Mouse (Mus musculus): ENCODE data around the gene Mbtps2. TPM values are rescaled to one million over a fixed set of nuclear protein-coding genes. Genes with fewer than 3 reads are reported as not detected.

Gene Mbtps2
- total and polyA plus RNA-seq, 2 experiments, result 3.8 to 5.5 TPM

- Histone ChIP-seq H3K36me3 (ENCODE audit: control insufficient read depth, insufficient read depth, low read length) (no peaks in the 10 kb centered on the region), H3K4me3 (ENCODE audit: insufficient read depth, low read depth, low read length) (no peak overlapping the region), H3K4me1 (ENCODE audit: control insufficient read depth, insufficient read depth, low read length) (no peaks in the 10 kb centered on the region), H3K9ac (ENCODE audit: low read depth, low read length) (no peak overlapping the region), H3K27me3 (ENCODE audit: control insufficient read depth, insufficient read depth, low read length) (no peaks in the 10 kb centered on the region), H3K27ac (replicated peaks; ENCODE audit: insufficient read depth, low read depth, low read length) (no peak overlapping the region), H3K79me2 (ENCODE audit: control insufficient read depth, insufficient read depth, low read length) (no peaks in the 10 kb centered on the region)
- WGBS, result 84% methylated on average over 2 of the region's 2 CpGs
- TF ChIP-seq POLR2A (IDR thresholded peaks at IDR 0.05; ENCODE audit: extremely low read depth, insufficient read depth, low read length) (no peak), CTCF (IDR thresholded peaks at IDR 0.05; ENCODE audit: low read depth, low read length) (no peak)
- DNase-seq (ENCODE audit: extremely low read depth, low read depth, low spot score), result no peak
Observed at GRCm38 (mm10) chrX:157501871-157502270, 96.6 kb downstream of the Mbtps2 start.

DNA sequence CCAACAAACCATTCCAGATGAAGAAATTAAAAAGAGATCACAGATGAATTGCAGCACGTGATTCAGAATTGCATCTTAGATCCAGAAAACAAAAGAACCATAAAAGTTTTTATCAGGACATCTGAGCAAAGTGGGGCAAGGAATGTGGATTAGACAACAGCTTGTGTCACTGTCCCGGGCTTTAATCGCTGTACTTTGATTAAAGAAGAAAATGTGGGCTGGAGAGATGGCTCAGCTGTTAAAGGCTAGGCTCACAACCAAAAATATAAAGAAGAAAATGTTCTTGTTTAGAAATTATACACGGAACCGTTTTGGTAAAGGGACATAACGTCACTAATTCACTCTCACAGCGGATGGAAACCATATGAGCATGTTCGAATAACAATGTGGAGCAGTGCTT lies 98.5 kb downstream of the Mbtps2 start:
- DNase-seq (ENCODE audit: extremely low read depth, low read depth, low spot score), result no peak
- WGBS, result 81% methylated on average over 8 of the region's 8 CpGs
- Histone ChIP-seq H3K79me2 (ENCODE audit: control insufficient read depth, insufficient read depth, low read length) (no peaks in the 10 kb centered on the region), H3K9ac (ENCODE audit: low read depth, low read length) (no peak overlapping the region), H3K27me3 (ENCODE audit: control insufficient read depth, insufficient read depth, low read length) (no peaks in the 10 kb centered on the region), H3K36me3 (ENCODE audit: control insufficient read depth, insufficient read depth, low read length) (no peaks in the 10 kb centered on the region), H3K4me3 (ENCODE audit: insufficient read depth, low read depth, low read length) (no peak overlapping the region), H3K4me1 (ENCODE audit: control insufficient read depth, insufficient read depth, low read length) (no peaks in the 10 kb centered on the region), H3K27ac (replicated peaks; ENCODE audit: insufficient read depth, low read depth, low read length) (no peak overlapping the region)
- TF ChIP-seq CTCF (IDR thresholded peaks at IDR 0.05; ENCODE audit: low read depth, low read length), result no peak
- no peak for TF ChIP-seq POLR2A (IDR thresholded peaks at IDR 0.05; ENCODE audit: extremely low read depth, insufficient read depth, low read length)

- WGBS, result 97% methylated on average over 4 of the region's 4 CpGs
- Histone ChIP-seq H3K4me1 (ENCODE audit: control insufficient read depth, insufficient read depth, low read length) (no peaks in the 10 kb centered on the region), H3K4me3 (ENCODE audit: insufficient read depth, low read depth, low read length) (no peak overlapping the region), H3K36me3 (ENCODE audit: control insufficient read depth, insufficient read depth, low read length) (no peaks in the 10 kb centered on the region), H3K27ac (replicated peaks; ENCODE audit: insufficient read depth, low read depth, low read length) (no peak overlapping the region), H3K27me3 (ENCODE audit: control insufficient read depth, insufficient read depth, low read length) (no peaks in the 10 kb centered on the region), H3K9ac (ENCODE audit: low read depth, low read length) (no peak overlapping the region), H3K79me2 (ENCODE audit: control insufficient read depth, insufficient read depth, low read length) (no peaks in the 10 kb centered on the region)
- TF ChIP-seq POLR2A (IDR thresholded peaks at IDR 0.05; ENCODE audit: extremely low read depth, insufficient read depth, low read length), result no peak
- TF ChIP-seq CTCF (IDR thresholded peaks at IDR 0.05; ENCODE audit: low read depth, low read length), result no peak
- no peak for DNase-seq (ENCODE audit: extremely low read depth, low read depth, low spot score)
Observed at GRCm38 (mm10) chrX:157493159-157493558, 105.4 kb downstream of the Mbtps2 start.

GRCm38 (mm10) chrX:157491944-157492726 lies 106.4 kb downstream of the Mbtps2 start, which contains the start of gene Sms:
Gene Sms (minus strand): TSS chrX:157492287.
- Histone ChIP-seq H3K79me2 (ENCODE audit: control insufficient read depth, insufficient read depth, low read length) (no peaks in the 10 kb centered on the region), H3K36me3 (ENCODE audit: control insufficient read depth, insufficient read depth, low read length) (no peaks in the 10 kb centered on the region), H3K27ac (replicated peaks; ENCODE audit: insufficient read depth, low read depth, low read length) (peak within 1 kb of the TSS; percentile 47; the same call in 1 of the 2 replicates), H3K9ac (ENCODE audit: low read depth, low read length) (peak within 1 kb of the TSS; percentile 85), H3K4me3 (ENCODE audit: insufficient read depth, low read depth, low read length) (peak within 1 kb of the TSS; percentile 88), H3K4me1 (ENCODE audit: control insufficient read depth, insufficient read depth, low read length) (no peaks in the 10 kb centered on the region), H3K27me3 (ENCODE audit: control insufficient read depth, insufficient read depth, low read length) (no peaks in the 10 kb centered on the region)
- no peak for TF ChIP-seq POLR2A (IDR thresholded peaks at IDR 0.05; ENCODE audit: extremely low read depth, insufficient read depth, low read length)
- no peak for TF ChIP-seq CTCF (IDR thresholded peaks at IDR 0.05; ENCODE audit: low read depth, low read length)
- DNase-seq (ENCODE audit: extremely low read depth, low read depth, low spot score), result peak; percentile 48
- WGBS, result 8% methylated on average over 36 of the region's 45 CpGs

- no peak for TF ChIP-seq POLR2A (IDR thresholded peaks at IDR 0.05; ENCODE audit: extremely low read depth, insufficient read depth, low read length)
- no peak for TF ChIP-seq CTCF (IDR thresholded peaks at IDR 0.05; ENCODE audit: low read depth, low read length)
- H3K79me2 ChIP-seq (ENCODE audit: control insufficient read depth, insufficient read depth, low read length), result no peaks in the 10 kb centered on the region
- peak overlapping the region; percentile 88 for H3K4me3 ChIP-seq (ENCODE audit: insufficient read depth, low read depth, low read length)
- 2% methylated on average over 63 of the region's 104 CpGs for WGBS
- no peaks in the 10 kb centered on the region for H3K36me3 ChIP-seq (ENCODE audit: control insufficient read depth, insufficient read depth, low read length)
- no peaks in the 10 kb centered on the region for H3K27me3 ChIP-seq (ENCODE audit: control insufficient read depth, insufficient read depth, low read length)
- H3K27ac ChIP-seq (replicated peaks; ENCODE audit: insufficient read depth, low read depth, low read length), result no peak overlapping the region
- no peak for DNase-seq (ENCODE audit: extremely low read depth, low read depth, low spot score)
- no peaks in the 10 kb centered on the region for H3K4me1 ChIP-seq (ENCODE audit: control insufficient read depth, insufficient read depth, low read length)
- peak overlapping the region; percentile 85 for H3K9ac ChIP-seq (ENCODE audit: low read depth, low read length)
Observed at GRCm38 (mm10) chrX:157491145-157491935, 107.2 kb downstream of the Mbtps2 start.

Data from liver, adult 2 months (tissue).